Mouse (Mus musculus) adrenal gland, adult 2 months (tissue): ENCODE measurements around the gene 4930412O13Rik. TPM values are rescaled to one million over a fixed set of nuclear protein-coding genes. Genes with fewer than 3 reads are reported as not detected.

ENCODE experiments used
- DNase-seq: peaks from one replicate; pipeline ENCODE4 v3.0.0; 2021
- polyA plus RNA-seq: library from polyadenylated mRNA; depleted of rRNA; stranded (reverse); fragments of >200 nt; gene quantifications from 2 replicates; pipeline ENCODE4 v1.2.3, GENCODE M21; 2012; rRNA removed
- total RNA-seq, 2 experiments: library from RNA; stranded (reverse); gene quantifications; 2 replicates each; pipeline ENCODE4 v1.2.3; 2021

Gene 4930412O13Rik
- total and polyA plus RNA-seq, 3 experiments = 0.22 to 1.0 (median 0.59) TPM

DNA sequence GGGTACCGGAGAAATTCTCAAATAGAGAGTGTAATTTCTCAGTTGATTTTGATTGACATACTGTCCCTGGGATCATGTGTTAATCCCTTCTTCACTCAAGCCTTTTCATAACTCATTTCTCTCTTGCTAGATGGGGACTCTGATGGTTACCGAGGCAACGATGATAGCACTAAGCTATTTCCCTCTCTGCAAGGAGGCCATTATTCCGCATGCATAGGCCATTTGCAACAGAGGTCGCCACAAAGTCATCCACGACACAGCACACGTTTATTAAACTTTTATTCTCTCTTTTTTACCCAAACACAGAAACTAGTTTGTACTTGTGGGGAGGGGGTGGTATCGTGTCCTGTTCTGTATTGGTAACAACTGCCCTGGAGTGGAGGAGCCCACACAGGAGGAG is 16.8 kb downstream of the 4930412O13Rik start:
- DNase-seq = no peak

DNA sequence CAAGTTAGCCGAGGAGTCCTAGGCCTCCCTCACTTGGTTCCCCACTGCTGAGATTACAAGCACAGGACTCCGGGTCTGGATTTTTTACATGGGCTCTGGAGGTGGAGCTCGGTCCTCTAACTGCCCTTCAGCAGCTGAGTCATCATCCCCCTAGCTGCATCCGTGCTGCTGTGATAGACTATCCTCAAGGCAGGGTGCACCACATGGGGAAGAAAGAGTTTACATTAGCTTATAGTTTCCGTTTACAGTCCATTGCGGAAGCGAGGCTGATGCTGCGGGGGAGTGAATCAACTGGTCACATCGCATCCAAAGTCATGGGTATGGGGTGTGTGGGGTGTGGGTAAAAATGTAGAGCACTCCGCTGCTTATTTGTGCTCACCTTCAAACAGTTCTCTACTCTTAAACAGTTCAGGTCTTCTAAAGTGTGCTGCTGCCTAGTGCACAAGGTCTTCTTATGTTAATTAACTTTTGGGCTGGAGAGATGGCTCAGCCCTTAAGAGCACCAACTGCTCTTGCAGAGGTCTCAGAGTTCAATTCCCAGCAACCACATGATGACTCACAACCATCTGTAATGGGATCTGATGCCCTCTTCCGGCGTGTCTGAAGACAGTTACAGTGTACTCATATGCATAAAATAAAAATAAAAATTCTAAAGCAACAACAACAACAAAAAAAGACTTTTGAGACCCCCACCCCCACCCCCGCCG is 23.0 kb downstream of the 4930412O13Rik start:
- DNase-seq = no peak

DNA sequence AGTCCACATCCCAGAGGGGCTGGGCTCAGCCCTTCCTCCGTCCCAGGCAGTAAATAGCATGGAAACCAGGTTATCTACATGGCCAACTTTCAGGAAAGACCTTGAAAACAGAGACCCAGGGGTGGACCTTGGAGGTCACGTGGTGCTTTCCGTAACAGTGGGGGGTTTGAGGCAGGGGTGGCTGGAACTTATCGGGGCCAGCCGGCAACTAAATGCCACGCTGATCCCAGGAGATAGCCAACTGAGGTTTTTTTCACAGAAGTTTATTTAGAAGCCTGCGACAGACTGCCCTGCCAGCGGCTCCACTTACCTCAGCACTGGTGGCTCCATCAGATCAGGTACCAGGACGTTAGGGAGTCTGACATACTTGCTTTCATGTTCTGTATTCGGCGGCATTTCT is 24.9 kb downstream of the 4930412O13Rik start:
- no peak for DNase-seq

DNA sequence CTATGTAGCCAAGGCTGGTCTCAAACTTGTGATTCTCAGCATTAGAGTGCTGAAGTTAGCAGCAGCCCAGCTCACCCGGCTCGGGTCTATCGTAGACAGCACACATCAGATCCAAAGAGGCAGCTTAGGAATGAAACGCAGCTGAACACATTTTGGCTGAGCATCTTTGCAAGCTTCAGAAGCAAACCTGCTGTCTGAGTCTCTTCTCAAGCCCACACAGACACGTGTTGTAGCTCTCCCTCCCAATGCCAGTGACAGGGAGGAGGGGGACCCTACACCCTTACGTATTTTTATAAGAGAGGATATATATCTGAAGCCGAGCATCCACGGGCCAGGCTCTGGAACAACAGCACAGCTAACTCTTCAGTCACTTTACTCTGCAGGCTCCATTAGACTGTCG is 36.5 kb downstream of the 4930412O13Rik start:
- DNase-seq = no peak

DNA sequence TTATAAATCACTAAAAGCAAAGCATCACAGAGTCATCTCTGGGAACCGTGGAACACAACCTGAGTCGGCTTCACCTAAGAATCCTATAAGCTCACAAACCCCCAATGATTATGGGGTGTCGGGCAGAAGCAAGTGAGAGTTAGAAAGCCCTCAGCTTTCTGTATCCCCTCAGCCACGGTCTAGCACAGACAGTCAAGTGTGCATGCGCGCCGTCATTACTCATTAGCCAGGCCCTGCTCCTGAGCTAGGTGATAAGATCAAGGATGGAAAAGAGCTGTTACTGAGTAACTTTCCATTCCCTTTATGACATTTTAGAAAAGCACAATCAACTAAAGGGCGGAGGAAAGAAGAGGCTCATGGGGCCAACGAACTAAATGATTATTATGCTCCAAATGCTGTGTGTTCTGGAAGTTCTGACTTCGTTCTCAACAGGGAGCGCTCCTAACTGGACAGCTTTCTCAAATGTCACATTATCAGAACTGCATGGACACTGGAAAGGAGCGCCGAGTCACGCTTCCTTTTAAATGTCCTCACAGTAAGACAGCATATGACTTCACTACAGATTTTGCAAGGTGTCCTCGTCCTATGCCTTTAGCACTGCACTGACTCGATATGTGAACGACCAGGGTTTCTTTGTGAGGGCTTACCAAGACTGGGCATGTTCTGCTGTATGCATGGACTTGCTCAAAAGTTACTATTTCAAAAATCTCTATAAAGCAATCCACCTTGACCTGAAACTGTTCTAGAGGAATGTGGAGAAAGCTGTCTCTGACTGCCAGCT is 37.8 kb downstream of the 4930412O13Rik start:
- peak; percentile 37 for DNase-seq

DNA sequence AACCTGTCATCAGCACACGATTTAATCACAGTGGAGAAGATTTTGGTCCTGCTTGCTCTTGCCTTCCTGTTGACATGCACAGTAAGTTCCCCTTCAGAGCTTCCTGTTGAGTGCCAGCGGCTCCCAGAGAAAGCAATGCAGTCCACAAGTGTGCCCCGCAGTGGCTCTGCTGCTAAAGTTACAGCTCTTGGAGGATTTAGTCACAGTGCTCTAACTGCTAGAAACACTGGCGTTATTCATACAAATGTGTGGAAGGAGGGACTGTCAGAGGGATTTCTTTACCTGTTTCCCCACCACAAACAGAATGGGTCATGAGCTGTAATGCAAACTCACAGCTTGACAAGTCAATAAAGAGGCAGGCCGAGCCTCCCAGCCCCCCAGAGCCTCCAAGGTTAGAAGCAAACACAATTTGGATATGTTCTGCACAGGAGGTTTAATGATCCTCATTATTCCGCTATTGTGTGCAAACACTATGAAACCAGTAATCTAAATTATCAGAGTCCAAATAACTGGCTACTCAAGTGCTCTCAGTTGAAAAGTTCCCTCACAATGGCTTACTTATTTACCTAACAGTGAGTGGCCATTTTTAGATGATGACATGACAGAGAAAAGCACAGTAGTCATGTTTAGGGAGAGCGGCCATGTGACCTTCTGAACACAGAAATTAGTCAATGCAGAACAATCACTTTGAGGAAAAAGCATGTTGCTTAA is 45.3 kb downstream of the 4930412O13Rik start:
- DNase-seq = no peak

DNA sequence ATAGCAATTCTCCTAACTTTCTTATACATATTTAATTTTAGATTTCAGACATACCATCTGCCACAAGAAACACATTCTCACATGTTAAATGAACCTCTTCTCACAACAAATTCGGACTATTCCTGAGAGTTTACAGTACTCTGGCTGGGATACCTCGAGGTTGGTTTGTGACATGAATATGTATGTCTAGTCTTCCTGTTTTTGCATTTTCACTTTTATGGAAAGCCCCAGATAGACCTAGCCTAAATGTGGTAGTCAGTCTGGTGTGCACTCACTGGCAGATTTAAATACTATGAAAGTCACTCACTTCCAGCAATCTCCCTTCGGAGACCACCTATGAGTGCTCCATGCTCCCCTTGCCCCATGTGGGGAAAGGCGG is 45.8 kb downstream of the 4930412O13Rik start:
- DNase-seq = no peak

Other genes starting within 250 kb of the 4930412O13Rik start
- not detected for gene 9230102O04Rik, start 8.3 kb downstream of the 4930412O13Rik start, total RNA-seq
- not detected in 2 replicates for gene 9230102O04Rik, start 8.3 kb downstream of the 4930412O13Rik start, polyA plus RNA-seq
- gene Gata3, start 8.8 kb downstream of the 4930412O13Rik start, total RNA-seq = 10 to 100 TPM; 12.7 to 26.1 TPM
- gene Gata3, start 8.8 kb downstream of the 4930412O13Rik start, polyA plus RNA-seq = 15.9 and 18.6 TPM in 2 replicates
- gene Taf3, start 167.3 kb downstream of the 4930412O13Rik start, total RNA-seq = 10 to 100 TPM; 10.6 to 13.3 TPM
- 6.8 and 7.1 TPM in 2 replicates for gene Taf3, start 167.3 kb downstream of the 4930412O13Rik start, polyA plus RNA-seq
- 100 to 1,000 TPM; 362 to 427 TPM for gene Atp5c1, start 199.3 kb downstream of the 4930412O13Rik start, total RNA-seq
- 152 and 176 TPM in 2 replicates for gene Atp5c1, start 199.3 kb downstream of the 4930412O13Rik start, polyA plus RNA-seq
- 10 to 100 TPM; 13.3 to 18.0 TPM for gene Kin, start 199.3 kb downstream of the 4930412O13Rik start, total RNA-seq
- gene Kin, start 199.3 kb downstream of the 4930412O13Rik start, polyA plus RNA-seq = 0.83 and 0.88 TPM in 2 replicates